Mouse (Mus musculus): ENCODE data around the gene Ptprj.
"Not testable (repeated sequence)": the region's sequence is repeated elsewhere in the genome, so short reads cannot be mapped to it uniquely, and the experiment has no call there.

Gene Ptprj

DNA sequence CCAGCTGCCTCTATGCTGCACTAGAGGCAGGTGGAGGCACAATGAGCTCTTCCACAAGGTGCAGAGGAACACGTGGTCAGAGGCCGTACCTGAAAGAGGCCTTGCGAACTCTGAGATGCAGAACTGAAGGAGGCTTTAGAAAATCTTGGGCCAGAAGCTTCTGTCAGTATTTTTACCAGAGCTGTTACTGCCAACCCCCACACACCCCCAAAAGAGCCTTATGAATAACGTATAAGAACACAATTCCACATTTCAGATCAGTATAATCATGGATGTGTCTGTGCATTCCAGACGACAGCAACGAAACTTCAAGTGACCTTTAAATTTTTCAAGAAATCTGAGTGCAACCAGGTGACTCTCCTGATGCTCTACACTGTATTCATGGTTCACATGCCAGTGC is 98.9 kb downstream of the Ptprj start:
- no peak for DNase-seq (ENCODE audit: low spot score in 2 of 2)

DNA sequence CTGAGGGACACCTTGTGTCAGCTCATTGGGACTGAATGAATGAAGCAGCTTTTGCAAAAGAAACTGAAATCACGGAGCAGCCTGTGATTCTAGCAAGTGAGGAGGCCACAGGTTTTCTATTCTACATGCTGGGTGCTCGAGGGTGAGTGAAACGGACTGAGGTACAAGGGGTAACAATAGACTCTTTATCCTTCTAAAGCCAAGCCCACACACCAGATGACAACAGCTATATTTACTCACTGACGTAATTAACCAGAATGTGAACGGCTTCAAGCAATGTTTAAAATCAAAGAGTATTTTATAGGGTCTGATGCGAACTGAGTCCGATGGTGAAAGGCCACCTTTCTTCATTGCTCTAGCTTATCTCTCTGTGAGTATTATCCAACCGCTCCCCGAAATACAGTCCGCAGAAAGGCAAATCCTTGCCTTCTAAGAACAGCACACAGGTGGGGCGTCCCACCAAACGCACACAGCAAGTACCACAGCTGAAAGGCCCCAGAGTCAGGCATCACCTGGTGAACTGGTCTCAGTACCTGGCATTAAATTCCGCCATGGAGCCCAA is 99.6 kb downstream of the Ptprj start:
- DNase-seq (ENCODE audit: low spot score in 2 of 2), result no peak

DNA sequence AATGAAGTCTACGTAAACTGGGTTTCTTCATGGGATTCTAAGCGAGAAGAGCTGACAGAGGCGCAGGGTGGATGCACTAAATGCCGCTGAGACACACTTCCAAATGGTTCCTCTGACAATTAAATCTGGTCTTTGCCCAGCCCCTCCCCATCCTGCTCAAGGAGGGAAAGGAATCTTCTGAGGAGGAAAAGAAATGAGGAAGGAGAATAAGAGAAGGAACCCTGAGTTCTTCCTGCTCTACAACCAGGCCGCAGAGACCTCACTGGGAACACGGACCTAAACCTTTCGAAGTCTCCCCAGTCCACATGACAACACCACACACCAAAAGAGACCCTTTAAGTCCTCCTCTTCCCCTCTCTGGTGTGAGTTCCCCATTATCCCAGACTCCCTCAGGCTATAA is 101.9 kb downstream of the Ptprj start:
- DNase-seq (ENCODE audit: low spot score in 2 of 2), result no peak

DNA sequence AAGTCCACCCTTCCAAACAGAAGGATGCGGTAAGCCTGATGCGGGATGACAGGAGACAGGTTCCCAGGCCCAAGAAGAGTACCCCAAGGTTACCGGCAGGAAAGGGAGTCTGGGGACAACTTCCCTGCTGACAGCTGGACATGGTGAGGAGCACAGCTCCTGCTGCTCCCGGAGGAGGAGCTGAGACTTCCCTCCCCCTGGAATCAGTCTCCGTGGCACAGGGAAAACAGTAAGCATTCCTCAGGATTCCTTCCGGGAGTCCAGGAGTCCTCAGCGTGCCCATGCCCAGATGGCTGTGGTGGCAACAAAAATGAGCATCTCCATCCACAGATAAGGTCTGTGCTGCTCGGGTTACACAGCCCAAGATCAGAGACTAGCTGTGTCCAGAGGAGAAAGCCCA is 102.8 kb downstream of the Ptprj start:
- no peak for DNase-seq (ENCODE audit: low spot score in 2 of 2)

DNA sequence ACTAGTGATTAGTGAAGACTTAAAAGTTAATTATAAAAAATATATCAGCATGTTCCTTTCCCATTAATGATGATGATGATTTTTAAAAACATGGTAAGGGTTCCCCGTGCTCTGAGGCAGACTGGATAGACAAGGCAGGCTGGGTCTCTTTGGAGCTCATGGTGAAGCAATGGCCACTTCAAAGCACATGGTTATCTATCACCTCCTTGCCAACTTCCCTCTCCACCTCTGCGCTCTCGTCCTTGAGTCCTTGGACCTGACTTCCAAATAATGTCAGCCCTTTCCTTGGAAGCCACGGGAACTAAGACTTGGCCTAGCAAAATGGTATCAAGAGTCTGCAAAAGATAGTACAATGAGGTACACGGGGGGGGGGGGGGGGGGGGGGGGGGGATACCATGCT is 103.7 kb downstream of the Ptprj start:
- DNase-seq (ENCODE audit: low spot score in 2 of 2), result no peak

DNA sequence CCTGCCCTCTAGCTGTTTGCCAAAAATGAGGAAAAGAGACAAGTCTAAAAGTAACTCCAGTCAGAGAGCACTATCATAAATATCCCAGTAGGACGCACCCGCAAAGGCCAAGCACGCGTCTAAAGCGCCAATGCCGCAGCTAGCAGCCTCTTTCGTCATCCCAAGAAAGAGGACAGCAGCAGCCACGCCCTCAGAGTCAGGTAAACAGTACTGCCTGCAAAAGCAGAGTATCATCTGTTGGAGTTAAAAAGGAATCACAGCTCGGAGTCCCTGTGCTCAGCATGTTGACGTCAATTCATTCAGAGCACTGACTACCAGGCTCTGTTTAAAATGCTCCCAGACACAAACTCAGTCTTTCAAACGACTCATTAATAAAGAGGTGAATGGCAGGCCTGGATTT is 104.1 kb downstream of the Ptprj start:
- DNase-seq (ENCODE audit: low spot score in 2 of 2), result no peak

DNA sequence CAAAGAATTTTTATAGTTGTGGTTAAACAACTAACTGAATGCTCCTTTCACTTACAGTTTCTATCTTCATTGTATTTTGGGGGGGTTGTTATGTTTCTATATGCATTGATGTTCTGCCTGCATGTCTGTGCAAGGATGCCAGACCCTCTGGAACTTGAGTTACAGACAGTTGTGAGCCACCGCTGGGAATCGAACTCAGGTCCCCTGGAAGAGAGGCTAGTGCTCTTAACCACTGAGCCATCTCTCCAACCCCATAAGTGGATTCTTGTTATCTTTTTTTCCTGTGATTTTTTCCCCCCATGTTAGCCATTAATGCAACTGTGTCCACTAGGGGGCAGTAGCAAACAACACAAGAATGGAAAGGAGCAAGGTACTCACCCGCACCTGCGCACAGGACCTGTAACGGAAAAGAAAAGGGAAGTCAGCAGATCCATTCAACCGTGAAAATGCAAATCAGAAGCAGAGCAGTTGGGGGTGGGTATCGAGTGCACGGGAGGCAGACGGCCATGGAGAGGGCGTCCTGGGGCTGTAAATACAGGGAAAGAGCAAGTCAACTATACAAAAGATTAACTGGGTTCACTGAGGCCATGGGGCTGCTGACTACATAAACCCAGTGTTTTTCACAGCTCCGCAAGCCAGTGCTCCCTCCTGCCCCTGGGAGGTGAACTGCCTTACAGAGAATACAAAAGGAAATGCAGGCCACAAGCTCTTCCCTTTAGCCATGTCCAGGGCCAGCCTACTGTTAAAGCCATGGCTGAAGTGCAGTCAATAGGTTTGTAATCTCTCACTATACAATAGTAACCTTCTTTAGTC is 105.6 kb downstream of the Ptprj start:
- peak; percentile 86 to 94 for DNase-seq (ENCODE audit: low spot score in 2 of 2)

DNA sequence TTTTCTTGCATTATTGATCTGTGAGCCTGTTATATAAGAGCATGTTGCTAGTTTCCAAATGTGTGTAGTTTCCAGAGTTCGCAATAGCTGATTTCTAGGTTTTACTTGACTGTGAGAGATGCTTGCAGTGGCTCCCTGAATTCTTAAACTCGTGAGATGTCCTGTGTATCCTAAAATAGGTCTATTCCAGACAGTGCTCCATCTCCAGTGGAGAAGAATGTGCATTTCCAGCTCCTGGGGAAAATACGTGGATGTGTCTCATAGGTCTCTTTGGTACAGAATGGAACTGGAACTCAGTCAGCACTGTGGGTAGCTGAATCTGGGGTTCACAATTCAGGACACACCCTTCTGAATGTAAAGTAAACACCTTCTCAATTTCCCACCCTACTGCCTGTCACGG is 107.7 kb downstream of the Ptprj start:
- DNase-seq (ENCODE audit: low spot score in 2 of 2), result no peak

DNA sequence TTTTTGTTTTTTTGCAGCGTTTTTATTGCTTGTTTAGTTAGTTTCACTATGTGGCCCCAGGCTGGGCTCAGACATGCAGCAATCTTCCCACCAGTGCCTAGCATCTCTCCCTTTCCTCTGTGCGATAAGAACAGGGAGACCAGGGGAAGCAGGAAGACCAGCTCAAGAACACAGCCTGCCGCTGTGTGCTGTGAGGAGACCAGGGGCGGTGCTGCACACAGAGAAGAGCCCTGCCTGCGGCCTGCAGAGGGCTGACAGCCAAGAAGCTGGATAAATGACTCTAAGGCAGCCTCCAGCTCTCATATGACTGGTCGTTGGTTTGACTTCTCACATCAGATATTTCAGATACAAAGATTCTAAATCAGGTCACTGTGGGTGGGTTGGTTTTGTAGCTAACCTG is 110.3 kb downstream of the Ptprj start:
- DNase-seq (ENCODE audit: low spot score in 2 of 2), result no peak

DNA sequence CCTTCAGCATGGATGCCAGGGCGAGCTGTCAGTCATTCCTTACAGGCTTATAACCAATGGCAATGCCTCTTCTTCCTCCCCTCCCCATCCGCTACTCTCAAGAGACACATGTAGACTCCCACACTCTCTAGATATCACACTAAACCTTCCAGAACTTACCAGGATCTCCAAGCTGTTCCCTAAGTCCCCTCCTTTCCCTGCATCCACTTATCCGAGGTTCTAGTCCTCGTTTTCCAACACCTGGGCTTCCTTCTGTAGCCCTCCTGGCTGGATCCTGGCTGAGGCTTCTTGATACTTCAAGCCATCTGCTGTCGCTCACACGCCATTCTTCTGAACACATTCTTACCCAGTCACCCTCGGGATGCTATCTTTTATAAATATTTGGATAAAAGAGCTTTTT is 114.0 kb downstream of the Ptprj start:
- no peak for DNase-seq (ENCODE audit: low spot score in 2 of 2)

DNA sequence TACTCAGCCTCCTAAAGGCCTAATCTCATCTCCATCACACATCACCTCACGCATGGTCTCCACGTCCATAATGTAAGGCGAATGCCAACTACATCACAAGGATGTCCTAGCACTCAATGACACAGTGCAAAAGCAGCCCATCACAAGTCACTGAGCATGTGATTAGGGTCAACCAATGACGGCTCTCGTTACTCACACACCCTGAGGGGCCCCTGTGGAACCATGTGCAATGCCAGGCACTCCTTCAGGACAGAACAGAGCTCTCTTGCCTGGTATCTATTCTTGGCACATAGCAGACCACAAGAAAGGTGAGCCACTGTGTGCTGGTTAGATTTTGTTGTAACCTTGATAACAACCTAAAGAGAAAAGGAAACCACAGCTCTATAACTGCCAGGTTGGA is 116.7 kb downstream of the Ptprj start:
- no peak for DNase-seq (ENCODE audit: low spot score in 2 of 2)

DNA sequence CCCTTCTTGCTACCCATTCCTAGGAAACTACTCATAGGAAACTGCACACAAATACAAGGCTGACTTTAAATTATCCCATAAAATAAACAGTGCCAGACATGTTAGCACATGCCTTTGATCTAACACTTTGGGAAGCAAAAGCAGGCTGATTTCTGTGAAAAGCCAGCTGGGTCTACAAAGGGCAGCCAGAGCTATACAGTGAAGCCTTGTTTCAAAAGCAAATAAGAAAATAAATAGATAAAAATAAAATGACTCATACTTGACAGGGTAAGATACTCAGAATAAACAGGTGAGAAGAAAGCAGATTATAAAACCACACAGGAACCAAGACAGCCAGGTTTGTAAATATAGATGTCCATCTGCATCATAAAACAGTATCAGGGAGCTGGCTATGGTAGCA is 118.2 kb downstream of the Ptprj start:
- DNase-seq (ENCODE audit: low spot score in 2 of 2), result no peak

DNA sequence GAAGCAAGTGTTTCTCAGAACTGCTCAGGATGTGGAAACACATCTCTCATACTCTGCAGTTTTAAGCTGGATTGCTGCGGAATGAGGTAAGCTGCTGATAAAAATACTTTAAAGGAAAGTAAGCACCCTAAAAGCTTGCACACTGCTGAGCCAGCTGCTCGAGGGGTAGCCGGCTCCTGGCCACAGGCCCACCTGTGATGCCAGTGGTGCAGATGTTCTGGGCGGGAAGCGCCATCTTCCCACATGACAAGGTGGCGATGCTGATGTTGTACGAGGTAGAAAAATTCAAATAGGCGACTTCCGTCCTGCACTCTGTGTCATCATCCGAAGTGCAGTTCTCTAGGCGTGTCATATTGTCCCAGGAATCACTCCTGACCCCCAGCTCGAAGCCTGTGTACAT is 122.5 kb downstream of the Ptprj start:
- DNase-seq (ENCODE audit: low spot score in 2 of 2), result no peak

DNA sequence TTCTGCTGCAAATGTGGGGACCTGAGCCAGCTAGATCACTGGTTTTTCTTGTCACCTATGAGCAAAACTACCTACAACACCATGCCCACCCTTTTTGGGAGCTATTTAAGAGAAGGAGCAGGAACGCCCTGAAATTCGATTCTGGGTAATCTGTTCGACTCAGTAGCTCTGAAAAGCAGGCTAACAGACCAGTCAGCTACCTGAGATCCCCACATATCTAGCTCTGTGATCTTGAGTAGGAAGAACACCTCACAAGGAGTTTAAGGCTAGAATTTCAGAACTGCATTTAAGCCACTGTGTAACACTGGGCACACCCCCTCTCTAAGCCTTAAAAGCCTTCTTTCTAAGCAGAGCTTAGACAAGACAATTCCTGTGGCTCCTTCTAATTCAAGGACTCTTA is 128.1 kb downstream of the Ptprj start:
- no peak for DNase-seq (ENCODE audit: low spot score in 2 of 2)

DNA sequence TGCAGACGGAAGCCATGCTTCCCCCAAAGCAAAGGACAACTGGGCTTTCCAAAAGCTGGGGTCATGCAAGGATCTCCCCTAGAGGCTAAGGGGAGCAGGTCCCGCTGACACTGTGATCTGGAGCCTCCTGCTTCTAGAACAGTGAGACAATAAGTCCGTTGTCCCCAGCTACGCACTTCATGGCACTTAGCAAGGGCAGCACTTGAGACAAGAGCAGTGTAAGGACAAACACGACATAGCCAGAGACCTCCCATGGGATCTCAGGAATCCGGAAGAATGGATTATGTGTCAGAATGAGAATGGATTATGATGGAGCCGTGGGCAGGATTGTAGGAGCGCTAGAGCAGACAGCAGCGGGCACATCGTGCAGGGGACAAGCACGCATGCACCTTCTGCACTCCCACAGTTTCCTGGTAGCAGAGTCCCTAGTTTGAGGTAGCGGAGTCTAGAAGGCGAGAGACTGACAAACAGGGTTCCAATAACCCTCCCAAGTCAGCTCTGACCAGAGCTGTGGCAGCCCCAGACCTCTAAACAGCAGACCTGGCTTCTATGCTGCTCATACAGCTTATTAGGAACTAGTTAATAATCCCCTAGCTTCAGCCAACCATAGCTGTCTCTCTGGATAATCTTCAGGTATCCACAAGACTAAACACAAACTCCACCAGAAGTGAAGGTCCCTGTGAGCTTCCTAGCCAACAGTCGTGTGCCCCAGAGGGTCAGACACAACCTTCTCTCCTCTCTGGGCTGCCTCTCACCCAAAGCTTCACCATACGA is 131.3 kb downstream of the Ptprj start:
- DNase-seq (ENCODE audit: low spot score in 2 of 2), result no peak

DNA sequence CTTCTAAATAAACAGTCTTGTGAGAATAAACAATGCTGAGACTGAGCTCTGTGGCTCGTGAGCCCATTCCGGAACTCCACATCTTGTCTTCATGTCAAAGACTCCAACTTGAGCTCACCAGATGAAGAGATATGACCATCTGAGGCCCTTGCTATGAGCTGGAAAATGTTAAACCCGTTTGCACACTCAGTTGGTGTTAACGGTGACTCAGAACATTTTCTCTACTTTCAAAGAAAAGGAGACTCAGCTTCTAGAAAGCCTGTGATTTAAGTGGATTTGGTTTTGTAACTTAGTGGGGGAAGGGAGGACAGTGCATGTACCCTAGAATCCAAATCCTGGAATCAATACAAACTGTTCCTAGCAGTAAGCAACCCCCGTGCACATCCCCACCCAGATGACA is 136.6 kb downstream of the Ptprj start:
- no peak for DNase-seq (ENCODE audit: low spot score in 2 of 2)

DNA sequence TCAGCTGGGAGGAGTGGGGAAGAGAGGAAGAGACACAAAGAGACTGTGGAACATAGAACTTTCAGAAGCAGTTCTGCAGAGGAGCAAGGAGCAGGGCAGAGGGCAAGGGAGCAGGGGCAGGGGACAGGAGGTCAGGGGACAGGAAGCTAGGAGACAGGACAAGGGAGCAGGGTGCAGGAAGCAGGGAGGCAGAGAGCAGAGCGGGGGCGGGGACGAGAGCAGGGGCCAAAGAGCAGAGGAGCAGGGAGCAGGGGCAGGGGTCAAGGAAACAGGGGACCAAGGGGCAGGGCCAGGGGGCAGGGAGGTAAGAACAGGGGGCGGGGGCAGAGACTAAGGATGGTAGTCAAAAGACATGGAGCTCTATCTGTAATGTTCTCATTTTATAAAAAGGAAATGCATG is 138.6 kb downstream of the Ptprj start:
- not testable (repeated sequence) for DNase-seq (ENCODE audit: low spot score in 2 of 2)

DNA sequence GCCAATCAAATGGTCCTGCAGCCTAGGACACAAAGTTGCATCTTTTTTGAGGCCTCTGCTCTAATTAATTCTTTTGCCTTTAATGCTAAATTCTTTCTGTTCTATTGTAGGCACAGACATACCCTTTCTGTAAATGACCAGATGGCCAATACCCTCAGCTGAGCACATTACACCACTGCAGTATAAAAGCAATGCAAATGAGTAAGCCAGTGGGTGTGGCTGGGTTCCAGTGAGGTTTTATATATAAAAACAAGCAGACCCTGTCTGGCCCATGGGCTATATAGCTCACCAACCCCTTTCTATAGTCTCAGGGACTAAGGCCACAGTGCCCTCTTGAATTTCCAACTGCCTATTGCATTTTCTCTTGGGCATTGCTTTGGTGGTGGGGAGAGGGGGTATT is 140.3 kb downstream of the Ptprj start:
- DNase-seq (ENCODE audit: low spot score in 2 of 2), result not testable (repeated sequence)

DNA sequence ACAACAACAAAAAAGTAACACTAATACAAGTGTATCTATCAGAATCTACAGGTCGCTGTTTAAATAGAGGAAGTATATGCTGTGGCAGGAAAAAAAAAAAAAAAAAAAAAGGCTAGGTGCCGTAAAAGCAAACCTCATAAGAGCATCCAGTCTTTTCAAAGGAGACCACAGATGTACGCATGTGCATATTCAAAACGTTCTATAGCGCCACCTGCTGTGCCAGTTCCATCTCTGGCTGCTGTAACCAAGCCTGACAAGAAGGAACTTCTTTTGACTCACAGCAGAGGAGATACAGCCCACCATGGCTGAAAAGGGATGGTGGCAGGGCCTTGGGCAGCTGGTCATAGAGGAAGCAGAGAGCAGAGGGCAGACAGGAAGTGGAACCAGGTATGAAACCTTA is 143.0 kb downstream of the Ptprj start:
- DNase-seq (ENCODE audit: low spot score in 2 of 2), result not testable (repeated sequence)

DNA sequence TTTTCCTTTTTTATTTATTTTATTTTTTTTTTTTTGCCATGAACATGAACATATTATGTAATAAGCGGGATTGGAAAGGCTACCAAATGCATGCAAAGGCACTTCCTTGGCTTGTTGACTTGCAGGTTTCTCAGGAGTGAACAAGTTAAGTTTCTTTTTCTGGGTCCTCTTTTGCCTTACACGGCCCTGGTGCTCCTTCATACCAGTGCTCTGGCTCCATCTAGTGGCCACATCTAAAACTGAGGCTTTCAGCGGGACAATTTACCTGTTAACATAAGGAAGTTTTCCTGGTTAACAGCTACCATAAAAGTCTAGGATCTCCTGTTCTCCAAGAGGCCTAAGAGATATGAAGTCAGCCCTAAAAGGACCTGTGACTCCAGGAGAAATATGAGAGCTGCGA is 150.7 kb downstream of the Ptprj start:
- not testable (repeated sequence) for DNase-seq (ENCODE audit: low spot score in 2 of 2)

DNA sequence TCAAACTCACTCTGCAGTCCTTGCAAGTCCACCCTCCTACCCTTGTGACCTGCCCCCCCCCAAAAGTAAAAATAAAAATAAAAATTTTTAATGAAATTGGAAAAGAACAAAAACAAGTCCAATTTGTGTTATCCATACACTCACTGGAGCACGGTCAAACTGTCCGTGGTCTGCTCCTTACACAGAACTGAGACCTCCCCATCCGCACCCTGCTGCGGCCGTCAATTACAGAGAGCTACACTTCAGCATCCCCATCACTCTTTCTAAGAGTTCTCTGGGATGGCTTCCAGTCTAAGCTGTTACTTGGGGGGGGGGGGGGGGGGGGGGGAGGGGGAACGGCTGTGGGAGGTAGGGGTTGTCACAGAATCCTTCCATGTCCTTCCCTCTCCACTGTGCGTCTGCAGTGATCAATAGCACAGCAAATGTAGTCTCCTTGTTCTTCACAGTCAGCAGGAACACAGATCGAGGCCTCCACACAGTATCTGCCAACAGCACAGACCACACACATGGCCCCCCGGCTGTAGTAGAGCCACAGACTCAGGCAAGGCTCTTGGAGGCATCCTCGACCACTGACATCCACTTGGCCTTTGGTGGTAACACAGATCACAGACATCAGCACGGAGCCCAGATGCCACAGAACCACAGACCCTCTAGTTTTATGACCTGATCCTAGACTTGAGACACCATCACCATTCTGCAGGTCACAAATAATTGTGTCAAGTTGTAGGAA is 151.3 kb downstream of the Ptprj start:
- not testable (repeated sequence) for DNase-seq (ENCODE audit: low spot score in 2 of 2)

DNA sequence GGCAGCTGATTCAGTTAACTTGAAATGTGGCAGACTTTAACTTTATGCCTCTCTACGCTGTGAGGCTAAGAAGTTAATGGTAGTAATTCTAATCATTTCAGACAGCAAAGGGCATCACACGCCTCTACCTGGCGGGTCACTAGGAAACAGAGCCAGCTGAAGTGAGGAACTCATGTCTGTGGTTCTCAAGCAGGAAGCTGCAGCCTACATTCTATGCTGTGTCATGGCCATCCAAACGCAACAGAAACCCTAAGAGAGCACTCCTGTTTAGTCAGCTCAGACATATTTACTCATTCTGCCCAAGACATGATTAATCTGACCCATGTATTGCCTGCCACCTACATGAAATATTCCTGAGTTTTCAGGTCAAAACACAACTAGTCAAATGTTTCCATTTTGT is 155.5 kb downstream of the Ptprj start:
- not testable (repeated sequence) for DNase-seq (ENCODE audit: low spot score in 2 of 2)

All from spleen, postnatal 4 days (tissue).